Mouse (Mus musculus): ENCODE measurements around the gene Rab3d.
"Not testable (repeated sequence)": the region's sequence is repeated elsewhere in the genome, so short reads cannot be mapped to it uniquely, and the experiment has no call there.

Rab3d gene

GRCm38 (mm10) chr9:21909474-21910223 is 8.3 kb downstream of the Rab3d start:
- DNase-seq (ENCODE audit: low read depth) = no peak

GRCm38 (mm10) chr9:21908216-21908615 is 9.8 kb downstream of the Rab3d start:
- DNase-seq (ENCODE audit: low read depth) = no peak

GRCm38 (mm10) chr9:21904031-21904430 is 14.0 kb downstream of the Rab3d start:
- DNase-seq (ENCODE audit: low read depth) = no peak

- peak; percentile 50 for DNase-seq (ENCODE audit: low read depth)
These were observed 16.7 kb downstream of the Rab3d start for GRCm38 (mm10) chr9:21901223-21901820.

GRCm38 (mm10) chr9:21889229-21889628 is 28.8 kb downstream of the Rab3d start:
- no peak for DNase-seq (ENCODE audit: low read depth)

GRCm38 (mm10) chr9:21876601-21877000 is 41.4 kb downstream of the Rab3d start:
- DNase-seq (ENCODE audit: low read depth) = no peak

GRCm38 (mm10) chr9:21872204-21872603 is 45.8 kb downstream of the Rab3d start:
- no peak for DNase-seq (ENCODE audit: low read depth)

- no peak for DNase-seq (ENCODE audit: low read depth)
These were observed 47.0 kb downstream of the Rab3d start for GRCm38 (mm10) chr9:21870879-21871524.

- not testable (repeated sequence) for DNase-seq (ENCODE audit: low read depth)
These were observed 48.7 kb downstream of the Rab3d start for GRCm38 (mm10) chr9:21869290-21869689.

GRCm38 (mm10) chr9:21867726-21868125 is 50.3 kb downstream of the Rab3d start:
- no peak for DNase-seq (ENCODE audit: low read depth)

GRCm38 (mm10) chr9:21866641-21867040 is 51.4 kb downstream of the Rab3d start:
- DNase-seq (ENCODE audit: low read depth) = no peak

- no peak for DNase-seq (ENCODE audit: low read depth)
These were observed 52.2 kb downstream of the Rab3d start for GRCm38 (mm10) chr9:21865673-21866398.

GRCm38 (mm10) chr9:21862181-21862580 is 55.8 kb downstream of the Rab3d start:
- DNase-seq (ENCODE audit: low read depth) = no peak

GRCm38 (mm10) chr9:21860349-21860748 is 57.6 kb downstream of the Rab3d start:
- DNase-seq (ENCODE audit: low read depth) = not testable (repeated sequence)

GRCm38 (mm10) chr9:21859606-21860005 is 58.4 kb downstream of the Rab3d start:
- no peak for DNase-seq (ENCODE audit: low read depth)

- no peak for DNase-seq (ENCODE audit: low read depth)
These were observed 59.9 kb downstream of the Rab3d start for GRCm38 (mm10) chr9:21858084-21858483.

GRCm38 (mm10) chr9:21857501-21857900 is 60.5 kb downstream of the Rab3d start:
- no peak for DNase-seq (ENCODE audit: low read depth)

All from c-Kit-positive CD71-negative TER-119-negative erythroid progenitor cells, embryonic 14.5 days (primary cell).